Mouse (Mus musculus) bone marrow, adult 2 months (tissue): ENCODE data around the gene Ccdc117.

Source experiments
- CTCF ChIP-seq: fragments of 200-500 bp; IDR thresholded peaks from 2 replicates; pipeline ENCODE4 v1.5.1; 2011; ENCODE audit warnings: low read length, control low read depth; ENCODE audit not compliant: control insufficient read depth, insufficient read depth
- POLR2A ChIP-seq: fragments of 200-500 bp; IDR thresholded peaks from 2 replicates; pipeline ENCODE4 v1.6.1; 2011; ENCODE audit warnings: low read depth, mild to moderate bottlenecking, control low read depth, low read length, borderline replicate concordance; ENCODE audit not compliant: control insufficient read depth

DNA sequence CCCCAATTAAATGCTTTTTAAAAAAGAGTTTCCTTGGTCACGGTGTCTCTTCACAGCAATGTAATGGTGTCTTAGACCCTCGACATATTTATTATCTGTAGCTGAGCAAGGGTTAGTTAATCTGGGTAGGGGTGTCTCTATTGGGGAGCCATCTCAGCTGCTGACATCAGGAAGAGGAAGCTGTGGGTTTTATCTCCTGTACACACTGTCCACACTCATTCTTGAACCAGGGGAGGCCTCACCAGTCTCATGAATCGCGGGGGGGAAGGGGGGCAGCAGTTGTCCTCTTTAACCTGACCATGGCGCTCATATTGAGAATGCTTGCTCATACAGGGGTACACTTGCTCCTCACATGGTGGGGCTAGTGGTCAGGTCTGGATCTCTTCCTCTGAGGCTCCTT lies 26.1 kb upstream of the Ccdc117 start:
- TF ChIP-seq POLR2A (no peak), CTCF (no peak)
